Mouse (Mus musculus) heart, adult 11 months (tissue): Measurements from ENCODE around the gene Ovol1.
A peak's percentile ranks its signal among the peaks of the same experiment; 100 is the strongest.

Source experiments
- DNase-seq: peaks from one replicate; pipeline ENCODE4 v3.0.0; 2022

The Ovol1 gene

GRCm38 (mm10) chr19:5516906-5517505, 43.4 kb downstream of the Ovol1 start:
- DNase-seq = peak; percentile 91

GRCm38 (mm10) chr19:5515840-5516777, 44.3 kb downstream of the Ovol1 start:
- no peak for DNase-seq

GRCm38 (mm10) chr19:5513005-5513349, 47.5 kb downstream of the Ovol1 start:
- no peak for DNase-seq

GRCm38 (mm10) chr19:5512091-5513004, 48.1 kb downstream of the Ovol1 start:
- DNase-seq = peak; percentile 95

- peak; percentile 91 for DNase-seq
These were observed 49.3 kb downstream of the Ovol1 start for GRCm38 (mm10) chr19:5511074-5511632.

- DNase-seq = peak; percentile 100
These were observed 50.1 kb downstream of the Ovol1 start, which contains the start of gene Snx32 for GRCm38 (mm10) chr19:5510031-5511026. Gene Snx32 (minus strand): TSS chr19:5510538.

GRCm38 (mm10) chr19:5503687-5504086, 56.8 kb downstream of the Ovol1 start, which contains the start of gene 1700020D05Rik:
Gene 1700020D05Rik (minus strand): TSS chr19:5503787.
- DNase-seq = no peak

GRCm38 (mm10) chr19:5500330-5500875, 60.0 kb downstream of the Ovol1 start:
- DNase-seq = no peak
